Mouse (Mus musculus) B cell, adult 2 months (primary cell): ENCODE data around the gene Syt8.

Source experiments
- DNase-seq, 2 experiments: peaks; one replicate each; pipeline ENCODE4 v3.0.0; 2022

Syt8 gene

GRCm38 (mm10) chr7:142478574-142478973 is 43.9 kb downstream of the Syt8 start:
- no peak for DNase-seq

- DNase-seq: no peak
Observed at GRCm38 (mm10) chr7:142479307-142479706, 44.7 kb downstream of the Syt8 start.

- DNase-seq: no peak
Observed at GRCm38 (mm10) chr7:142479886-142480285, 45.2 kb downstream of the Syt8 start.

GRCm38 (mm10) chr7:142480661-142481060 is 46.0 kb downstream of the Syt8 start:
- no peak for DNase-seq

GRCm38 (mm10) chr7:142481186-142481567 is 46.5 kb downstream of the Syt8 start:
- peak; percentile 34 to 38 for DNase-seq

- no peak for DNase-seq
Observed at GRCm38 (mm10) chr7:142481568-142482255, 47.1 kb downstream of the Syt8 start.

DNA sequence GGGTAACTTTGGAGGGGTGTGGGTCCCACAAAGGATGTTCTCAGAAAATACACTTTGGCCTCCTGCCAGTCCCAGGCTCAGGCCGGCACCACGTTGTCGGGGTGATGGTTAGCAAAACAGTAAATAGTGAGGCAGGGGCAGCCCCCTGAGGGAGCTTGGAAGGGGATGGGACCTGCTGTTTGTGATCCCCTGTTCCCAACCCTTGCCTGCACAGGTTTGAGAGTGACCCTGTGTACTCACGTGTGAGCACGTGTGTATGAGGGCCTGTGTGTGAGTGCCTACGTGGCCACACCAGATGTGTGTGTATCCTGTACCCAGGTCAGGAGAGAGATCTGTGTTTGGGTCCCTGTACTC is 47.6 kb downstream of the Syt8 start:
- DNase-seq: no peak

GRCm38 (mm10) chr7:142483136-142483535 is 48.5 kb downstream of the Syt8 start:
- DNase-seq: no peak

DNA sequence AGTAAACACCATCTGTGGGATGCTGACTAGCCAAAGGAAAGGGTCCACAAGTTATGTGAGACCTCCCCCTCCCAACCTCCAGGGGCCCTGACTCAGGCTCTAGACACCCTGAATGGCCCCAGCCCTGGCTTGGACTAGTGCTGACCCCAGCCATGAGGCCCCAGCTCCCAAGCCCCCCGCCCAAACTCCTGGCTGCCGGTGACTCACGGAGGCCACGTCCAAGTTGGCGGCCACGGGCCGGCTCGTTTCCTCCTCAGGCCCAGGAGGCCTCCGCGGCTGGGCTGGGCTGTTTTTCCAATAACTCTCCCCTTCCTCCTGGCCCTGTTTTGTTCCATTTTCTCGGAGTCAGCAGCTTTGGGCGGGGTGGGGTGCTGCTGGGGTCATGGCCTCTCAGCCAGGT is 50.1 kb downstream of the Syt8 start:
- DNase-seq: no peak

- no peak for DNase-seq
Observed at GRCm38 (mm10) chr7:142486751-142487162, 52.1 kb downstream of the Syt8 start.

DNA sequence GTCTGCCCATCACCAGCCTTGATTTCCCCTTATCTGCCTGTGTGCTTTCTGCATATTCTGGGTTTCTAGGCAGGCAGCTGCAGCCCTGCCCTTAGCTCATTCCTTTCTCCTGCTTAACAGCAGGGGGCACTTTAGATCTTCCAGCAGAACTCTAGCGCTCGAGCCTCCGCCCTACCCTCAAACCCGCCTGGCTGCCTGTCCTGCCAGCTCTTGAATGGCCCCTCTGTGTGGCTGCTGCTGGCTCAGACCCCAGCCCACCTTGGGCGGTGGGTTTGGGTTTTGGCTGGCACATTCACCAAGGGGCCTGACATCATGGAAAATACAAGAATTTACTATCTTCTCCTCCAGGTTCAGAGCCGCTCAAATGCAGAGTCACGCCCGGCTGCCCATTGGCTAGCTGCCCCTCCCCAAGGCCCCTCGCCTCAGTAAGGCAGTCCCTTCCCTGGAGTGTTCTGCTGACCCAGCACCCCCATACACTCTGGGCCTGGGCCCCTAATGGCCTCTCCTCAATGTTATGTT is 52.8 kb downstream of the Syt8 start:
- DNase-seq: no peak

GRCm38 (mm10) chr7:142488053-142488452 is 53.4 kb downstream of the Syt8 start:
- DNase-seq: no peak
